Comparison of ENCODE assay signal across 9 mouse cellular contexts in genomic region chr2:30708001-30708683, GRCm38 (mm10).
DNase-seq lines count a peak whose midpoint lies in the region; ATAC-seq and TF ChIP-seq lines count a peak whose summit lies in the region.
"Had no signal": no experiment of that assay in that cellular context is flagged by ENCODE, and none has a peak within 500 bp of the region (broad histone marks: within the 10 kb centered on the region; RNA-seq: fewer than 3 reads in every experiment).

No protein-coding gene starts in this region.

- H3K27me3 ChIP-seq in intestine, embryonic 16.5 days (replicated peaks; ENCODE audit: control insufficient read depth, insufficient read depth, low read length), result no peaks in the 10 kb centered on the region
- H3K27me3 ChIP-seq in liver, adult 2 months (ENCODE audit: control insufficient read depth, insufficient read depth, low read length), result no peaks in the 10 kb centered on the region
- no peaks in the 10 kb centered on the region for H3K27me3 ChIP-seq in neural tube, embryonic 11.5 days (ENCODE audit: control insufficient read depth, insufficient read depth, low read length)

- H3K4me1 ChIP-seq in intestine, embryonic 16.5 days (ENCODE audit: control insufficient read depth, insufficient read depth, low read length), result peaks cover 42% of the 10 kb centered on the region
- peaks cover 7% of the 10 kb centered on the region for H3K4me1 ChIP-seq in liver, adult 2 months (ENCODE audit: control insufficient read depth, insufficient read depth, low read length)
- peaks cover 45% of the 10 kb centered on the region for H3K4me1 ChIP-seq in neural tube, embryonic 11.5 days (ENCODE audit: control insufficient read depth, insufficient read depth, low read length)

- TF ChIP-seq POLR2A in liver, adult 2 months (IDR thresholded peaks at IDR 0.05; ENCODE audit: extremely low read depth, insufficient read depth, low read length), result no peak

- no peaks in the 10 kb centered on the region for H3K79me2 ChIP-seq in liver, adult 2 months (ENCODE audit: control insufficient read depth, insufficient read depth, low read length)

- peak; percentile 70 for ATAC-seq in intestine, embryonic 16.5 days
- peak; percentile 42; the same call in 1 of the 2 replicates for ATAC-seq in neural tube, embryonic 11.5 days (ENCODE audit: insufficient read depth, low FRiP score, low TSS enrichment)

- WGBS in intestine, embryonic 16.5 days, result under 1% methylated on average over 48 of the region's 48 CpGs
- 2% methylated on average over 47 of the region's 48 CpGs for WGBS in liver, adult 2 months
- WGBS in neural tube, embryonic 11.5 days, result under 1% methylated on average over 43 of the region's 48 CpGs

- H3K9me3 ChIP-seq in intestine, embryonic 16.5 days (ENCODE audit: control insufficient read depth, low read length), result 0 out of 2 replicates have a peak, but pooled peaks cover 3% of the 10 kb centered on the region
- H3K9me3 ChIP-seq in neural tube, embryonic 11.5 days (ENCODE audit: control insufficient read depth, low read length), result no peaks in the 10 kb centered on the region
- H3K9me3 ChIP-seq: G1E had no signal

- no peaks in the 10 kb centered on the region for H3K36me3 ChIP-seq in intestine, embryonic 16.5 days (ENCODE audit: control insufficient read depth, insufficient read depth, low read length)
- no peaks in the 10 kb centered on the region for H3K36me3 ChIP-seq in liver, adult 2 months (ENCODE audit: control insufficient read depth, insufficient read depth, low read length)
- no peaks in the 10 kb centered on the region for H3K36me3 ChIP-seq in neural tube, embryonic 11.5 days (ENCODE audit: control insufficient read depth, insufficient read depth, low read length)
- H3K36me3 ChIP-seq: G1E had no signal

- no peak for TF ChIP-seq CTCF in liver, adult 2 months (IDR thresholded peaks at IDR 0.05; ENCODE audit: low read depth, low read length)

- H3K4me2 ChIP-seq in intestine, embryonic 16.5 days (ENCODE audit: low read depth, low read length), result peak overlapping the region; percentile 98
- peak overlapping the region; percentile 75 for H3K4me2 ChIP-seq in neural tube, embryonic 11.5 days (ENCODE audit: low read depth)

- H3K27ac ChIP-seq in intestine, embryonic 16.5 days (ENCODE audit: low read length), result peak overlapping the region; percentile 99
- H3K27ac ChIP-seq in liver, adult 2 months (replicated peaks; ENCODE audit: insufficient read depth, low read depth, low read length), result peak overlapping the region; percentile 87
- H3K27ac ChIP-seq in neural tube, embryonic 11.5 days (ENCODE audit: low read depth, low read length), result peak overlapping the region; percentile 95

- DNase-seq in left cerebral cortex, adult 18-20 months (ENCODE audit: low spot score in 2 of 2), result peak; percentile 79 to 89
- DNase-seq in left cerebral cortex, adult 11 months (ENCODE audit: low spot score), result no peak
- DNase-seq in embryo, embryonic 10.5 days (ENCODE audit: low spot score), result peak; percentile 81
- peak; percentile 99 for DNase-seq in heart, adult 11 months
- no peak for DNase-seq in liver, adult 2 months (ENCODE audit: extremely low read depth, low read depth, low spot score)
- DNase-seq in neural tube, embryonic 11.5 days (ENCODE audit: low spot score), result peak; percentile 80
- DNase-seq in thymus, postnatal 25 days, result peak; percentile 60

- peak overlapping the region; percentile 85 for H3K9ac ChIP-seq in intestine, embryonic 16.5 days (ENCODE audit: low read depth, low read length)
- peak overlapping the region; percentile 73 for H3K9ac ChIP-seq in liver, adult 2 months (ENCODE audit: low read depth, low read length)
- peak overlapping the region; percentile 66 for H3K9ac ChIP-seq in neural tube, embryonic 11.5 days (ENCODE audit: low read length)

- H3K4me3 ChIP-seq in intestine, embryonic 16.5 days (ENCODE audit: low read length), result peak overlapping the region; percentile 52
- H3K4me3 ChIP-seq in liver, adult 2 months (ENCODE audit: insufficient read depth, low read depth, low read length), result peak overlapping the region; percentile 46
- H3K4me3 ChIP-seq in neural tube, embryonic 11.5 days (ENCODE audit: low read depth, low read length), result peak overlapping the region; percentile 15

Comparison
In these comparisons a context has a peak if more than half of its experiments do, and no peak if none do; other contexts are left out.
1. DNase-seq: peak in left cerebral cortex, adult 18-20 months (2 of 2), embryo, embryonic 10.5 days (single experiment), heart, adult 11 months (single experiment), neural tube, embryonic 11.5 days (single experiment) and thymus, postnatal 25 days (single experiment); none in left cerebral cortex, adult 11 months (single experiment) and liver, adult 2 months (single experiment).
2. Peak in every context shown above with its lines, with median percentiles within 50 percentile points of each other: H3K27ac ChIP-seq, H3K4me3 ChIP-seq and H3K9ac ChIP-seq.